Mouse (Mus musculus) neutrophil, adult 5-6 weeks (primary cell): ENCODE measurements around the gene Dtd2. TPM values are rescaled to one million over a fixed set of nuclear protein-coding genes. Genes with fewer than 3 reads are reported as not detected.

Experiments
- ATAC-seq: fragments of 151-379, 151-347 bp; 2 replicates; pipeline ENCODE4 v1.8.0; 2017; ENCODE audit warnings: mild to moderate bottlenecking, moderate TSS enrichment; ENCODE audit not compliant: insufficient number of reproducible peaks, poor library complexity, low FRiP score, severe bottlenecking; ENCODE audit errors: extremely low read depth
- total RNA-seq: library from RNA; stranded (forward); fragments of 200-1000 nt; gene quantifications from 2 replicates; pipeline ENCODE4 v1.2.3, GENCODE M21; 2017

Dtd2 gene
- total RNA-seq, 1 experiment from 2014 or later = 5.9 TPM

DNA sequence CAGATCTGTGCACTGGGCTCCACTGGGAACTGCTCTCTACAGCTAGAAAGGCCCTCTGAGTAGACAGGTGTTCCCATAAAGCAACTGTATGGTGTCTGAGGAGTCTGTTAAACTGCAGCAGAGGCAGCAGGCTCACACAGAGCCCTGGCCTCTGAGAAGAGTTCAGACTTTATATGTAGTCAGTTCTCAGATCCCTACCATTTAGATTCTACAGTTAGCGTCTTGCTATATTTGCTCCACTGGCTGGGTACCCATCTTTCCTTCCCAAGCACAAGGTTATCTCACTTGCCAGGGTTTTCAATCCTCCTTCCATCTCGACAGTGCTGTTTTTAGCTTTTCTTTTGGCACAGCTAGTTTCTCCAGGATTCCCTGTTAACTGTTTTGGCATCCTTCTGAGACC, 15.7 kb downstream of the Dtd2 start:
- no peak for ATAC-seq

DNA sequence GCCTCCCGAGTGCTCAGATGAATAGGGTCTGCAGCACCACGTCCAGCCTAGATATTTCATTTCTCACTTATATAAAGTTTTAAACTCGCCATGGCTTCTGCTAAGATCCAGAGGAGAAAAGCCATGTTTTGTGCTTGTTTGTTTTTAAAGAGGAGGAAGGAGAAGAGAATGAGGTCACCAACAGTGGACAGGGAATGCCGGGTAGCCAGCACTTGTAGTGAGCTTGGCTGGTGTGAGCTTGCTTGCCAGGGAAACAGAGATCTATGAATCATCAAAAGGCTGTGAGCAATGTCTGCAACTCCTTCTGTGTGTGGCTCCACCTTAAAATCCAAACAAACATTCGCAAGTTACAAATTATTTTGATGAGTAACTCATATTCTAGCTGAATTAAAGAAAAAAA, 17.8 kb downstream of the Dtd2 start:
- ATAC-seq = no peak

- no peak for ATAC-seq
These were observed 20.5 kb downstream of the Dtd2 start for GRCm38 (mm10) chr12:51985826-51986225.

DNA sequence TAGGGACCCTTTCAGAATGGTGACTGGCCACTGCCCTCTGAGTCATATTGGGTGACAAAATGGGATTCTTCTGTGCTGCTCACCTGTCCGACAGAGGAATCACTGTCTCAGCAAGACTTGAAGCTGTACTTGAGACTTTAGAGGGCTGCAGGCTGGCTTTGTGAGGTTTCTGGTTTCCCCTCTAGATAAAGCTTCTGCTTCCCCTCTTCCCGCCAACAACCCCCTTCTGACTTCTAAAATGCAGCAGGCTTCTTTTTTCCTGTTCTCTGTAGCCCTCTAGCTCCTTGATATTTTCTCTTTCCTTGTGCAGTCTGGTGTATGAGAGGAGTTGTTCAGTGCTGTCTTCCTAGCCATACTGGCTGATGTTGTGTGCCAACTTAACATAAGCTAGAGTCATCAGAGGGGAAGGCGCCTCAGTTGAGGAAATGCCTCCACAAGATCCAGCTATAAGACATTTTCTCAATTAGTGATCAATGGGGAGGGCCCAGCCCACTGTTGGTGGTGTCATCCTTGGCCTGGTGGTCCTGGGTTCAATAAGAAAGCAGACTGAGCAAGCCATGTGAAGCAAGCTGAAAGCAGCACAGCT, 21.0 kb downstream of the Dtd2 start:
- no peak for ATAC-seq

DNA sequence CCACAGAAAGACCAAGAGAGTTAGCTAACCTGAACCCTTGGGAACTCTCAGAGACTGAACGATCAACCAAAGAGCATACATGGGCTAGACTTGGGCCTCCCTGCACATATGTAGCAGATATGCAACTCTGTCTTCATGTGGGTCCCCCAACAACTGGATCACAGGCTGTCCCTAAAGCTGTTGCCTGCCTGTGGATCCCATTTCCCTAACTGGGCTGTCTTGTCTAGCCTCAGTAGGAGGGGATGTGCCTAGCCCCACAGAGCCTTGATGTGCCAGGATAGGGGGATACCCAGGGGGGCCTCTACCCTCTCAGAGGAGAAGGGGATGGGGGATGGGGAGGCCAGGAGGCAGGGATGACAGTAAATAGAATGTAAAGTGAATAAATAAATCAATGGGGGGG, 22.7 kb downstream of the Dtd2 start:
- no peak for ATAC-seq

DNA sequence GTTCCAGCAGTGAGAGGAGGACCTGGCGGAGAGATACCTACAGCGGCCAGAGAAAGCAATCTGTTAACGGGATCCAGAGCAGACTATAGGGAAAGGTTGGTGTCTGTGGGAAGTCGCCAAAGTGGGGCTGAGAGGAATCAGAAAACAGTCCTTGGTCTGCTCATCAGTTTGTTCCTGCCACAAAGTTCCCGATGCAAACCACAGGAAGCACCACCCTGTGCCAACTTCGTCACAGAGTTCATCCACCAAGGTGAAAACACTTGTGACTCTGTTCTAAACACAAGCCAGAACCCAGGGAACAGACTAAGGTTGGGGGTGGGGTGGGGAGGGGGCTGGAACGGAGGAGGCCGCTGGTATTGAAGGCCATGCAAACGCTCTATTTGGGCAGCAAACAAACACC, 29.8 kb downstream of the Dtd2 start:
- no peak for ATAC-seq

DNA sequence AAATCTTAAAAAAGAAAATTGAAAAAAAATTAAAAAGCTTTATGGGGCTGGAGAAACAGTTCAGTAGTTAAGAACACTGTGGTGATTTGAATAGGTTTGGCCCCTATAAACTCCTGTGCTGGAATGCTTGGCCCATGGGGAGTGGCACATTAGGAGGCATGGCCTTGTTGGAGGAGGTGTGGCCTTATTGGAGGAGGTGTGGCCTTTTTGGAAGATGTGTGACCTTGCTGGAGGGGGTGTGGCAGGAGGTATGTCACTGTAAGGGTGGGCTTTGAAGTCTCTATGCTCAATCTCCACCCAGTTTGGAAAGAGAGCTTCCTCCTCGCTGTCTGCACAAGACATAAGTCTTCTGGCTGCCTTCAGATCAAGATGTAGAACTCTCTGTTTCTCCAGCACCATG, 31.9 kb downstream of the Dtd2 start:
- ATAC-seq = no peak

- no peak for ATAC-seq
These were observed 33.8 kb downstream of the Dtd2 start for GRCm38 (mm10) chr12:51972269-51973065.

- ATAC-seq = peak; percentile 95
These were observed 35.1 kb downstream of the Dtd2 start, which contains the start of gene Heatr5a for GRCm38 (mm10) chr12:51971070-51971664. TSS of gene Heatr5a (minus strand) at chr12:51971321.

DNA sequence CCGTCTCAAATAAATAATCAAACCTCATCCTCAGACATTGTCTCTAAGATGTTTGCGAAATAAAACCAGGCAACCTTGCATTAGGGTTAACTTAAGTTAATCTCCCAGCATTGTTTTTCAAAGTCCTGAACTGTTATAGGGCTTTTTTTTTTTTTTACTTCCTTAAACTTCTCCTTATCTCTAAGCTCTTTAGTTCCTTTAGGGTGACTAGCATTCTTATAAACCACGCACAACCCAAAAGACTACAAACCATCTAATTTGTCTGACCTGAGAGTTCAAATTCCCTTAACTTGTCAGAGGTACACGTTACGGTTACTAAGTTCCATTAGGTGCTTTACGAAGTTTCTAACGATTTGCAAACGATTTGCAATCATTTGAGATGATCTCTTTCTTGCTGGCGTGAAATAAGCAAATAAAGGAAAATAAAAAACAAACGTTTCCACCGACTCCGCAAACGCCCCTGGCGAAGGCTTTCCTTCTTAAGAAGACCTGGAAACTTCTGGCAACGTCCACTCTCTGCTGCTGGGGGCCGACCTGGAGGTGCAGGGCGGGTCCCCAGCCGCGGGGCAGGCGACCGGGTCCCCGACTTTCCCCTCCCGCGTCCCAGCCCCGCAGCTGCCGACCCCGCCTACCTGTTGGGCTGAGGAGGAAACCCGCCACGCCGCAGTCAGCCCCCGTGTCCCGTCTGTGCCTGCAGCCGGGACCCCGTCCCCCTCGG, 35.8 kb downstream of the Dtd2 start:
- ATAC-seq = peak; percentile 14; the same call in 1 of the 2 replicates

- ATAC-seq = no peak
These were observed 36.4 kb downstream of the Dtd2 start for GRCm38 (mm10) chr12:51969876-51970275.

- no peak for ATAC-seq
These were observed 37.2 kb downstream of the Dtd2 start for GRCm38 (mm10) chr12:51969092-51969491.

DNA sequence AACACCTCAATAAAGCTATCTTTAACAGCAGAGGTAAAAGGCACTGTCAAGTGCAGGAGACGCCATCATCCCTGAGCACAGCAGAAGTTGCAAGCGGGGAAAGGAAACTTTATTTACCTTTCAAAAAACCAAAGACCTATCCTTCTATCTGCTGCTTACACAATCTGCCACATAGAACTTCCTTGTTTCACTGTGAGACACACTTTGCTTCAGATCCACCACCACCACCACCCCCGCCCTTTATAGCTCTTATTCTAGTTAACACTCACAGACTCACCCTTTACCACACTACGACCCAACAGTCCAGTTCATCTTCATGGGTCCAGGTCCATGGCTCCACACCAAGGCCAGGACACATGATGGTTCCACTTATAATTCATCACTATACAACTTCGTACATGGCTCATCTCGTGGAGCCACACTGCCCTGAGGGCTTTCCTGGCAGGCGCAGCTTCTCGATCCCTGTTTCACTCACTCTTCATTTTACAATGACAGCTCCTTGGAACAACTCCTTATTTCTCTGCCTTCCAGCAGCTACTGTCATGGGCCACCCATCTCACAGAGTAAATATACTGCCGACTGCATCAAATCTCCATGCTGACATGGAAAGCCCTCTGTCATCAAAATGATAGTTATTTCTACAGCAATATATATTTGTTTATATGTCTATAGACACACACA, 38.2 kb downstream of the Dtd2 start:
- no peak for ATAC-seq

GRCm38 (mm10) chr12:51957626-51958025, 48.7 kb downstream of the Dtd2 start:
- no peak for ATAC-seq

DNA sequence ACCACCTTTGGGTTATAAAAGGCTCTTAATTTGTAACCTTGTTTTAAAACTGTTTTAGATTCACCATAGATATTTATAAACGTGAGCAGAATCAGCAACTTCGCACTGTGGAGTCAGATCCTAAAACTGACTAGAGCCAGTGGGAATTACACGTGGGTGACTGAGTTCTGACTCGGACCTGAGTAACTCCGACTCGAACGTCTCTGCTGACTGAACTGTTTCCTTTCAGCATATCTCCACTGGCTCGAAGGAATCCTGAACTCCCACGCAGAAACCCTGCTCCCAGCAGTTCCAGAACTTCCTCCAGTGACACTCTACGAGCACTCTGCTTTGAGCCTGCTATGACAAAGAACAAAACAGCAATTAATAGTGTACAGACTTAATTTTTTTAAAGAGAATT, 54.0 kb downstream of the Dtd2 start:
- no peak for ATAC-seq

GRCm38 (mm10) chr12:51947498-51947945, 58.8 kb downstream of the Dtd2 start:
- ATAC-seq = no peak

- no peak for ATAC-seq
These were observed 61.0 kb downstream of the Dtd2 start for GRCm38 (mm10) chr12:51945331-51945730.

- no peak for ATAC-seq
These were observed 66.5 kb downstream of the Dtd2 start for GRCm38 (mm10) chr12:51939848-51940247.
